Mouse (Mus musculus) common myeloid progenitor, adult 5-6 weeks (primary cell): ENCODE measurements around the gene Ccdc63. TPM values are rescaled to one million over a fixed set of nuclear protein-coding genes. Genes with fewer than 3 reads are reported as not detected.

Source experiments
- ATAC-seq: replicated peaks from 2 replicates; pipeline ENCODE4 v1.8.0; 2016; ENCODE audit warnings: low read depth, mild to moderate bottlenecking, moderate TSS enrichment, inconsistent platforms; ENCODE audit not compliant: poor library complexity, severe bottlenecking
- total RNA-seq: library from RNA; stranded (forward); fragments of 200-1000, 187-1606 nt; gene quantifications from 2 replicates; pipeline ENCODE4 v1.2.3, GENCODE M21; 2017

Ccdc63 gene
- total RNA-seq, 1 experiment from 2014 or later, result 0.14 TPM

GRCm38 (mm10) chr5:122130341-122130998, 10.2 kb downstream of the Ccdc63 start:
- ATAC-seq, result no peak

DNA sequence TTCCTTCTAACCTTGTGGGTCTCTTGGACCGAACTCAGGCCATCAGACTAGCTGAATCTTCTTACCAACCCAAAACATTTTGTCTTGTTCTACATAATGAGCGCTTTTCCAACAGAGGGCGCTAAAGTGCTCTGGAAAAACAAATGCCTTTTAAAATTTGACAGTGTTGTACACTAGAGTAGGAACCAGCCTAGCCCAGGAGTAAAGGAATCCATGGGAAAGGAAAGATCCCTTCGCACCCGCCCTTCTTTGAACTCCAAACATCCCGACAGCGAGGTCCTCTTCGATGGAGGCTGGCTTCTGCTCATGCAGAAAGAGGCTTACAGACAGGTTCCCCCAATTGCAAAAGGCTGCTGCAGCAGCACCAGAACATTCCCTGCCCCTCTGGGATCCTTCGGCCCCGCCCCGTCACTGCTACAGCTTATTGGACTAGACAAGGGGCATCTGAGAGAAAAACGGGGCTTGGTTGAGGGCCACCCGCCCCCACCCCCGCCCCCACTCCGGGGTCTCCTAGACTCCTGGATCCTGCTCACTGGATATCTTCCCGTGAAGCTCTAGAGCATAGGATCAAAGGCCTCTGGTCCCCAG, 11.5 kb downstream of the Ccdc63 start:
- ATAC-seq, result no peak

DNA sequence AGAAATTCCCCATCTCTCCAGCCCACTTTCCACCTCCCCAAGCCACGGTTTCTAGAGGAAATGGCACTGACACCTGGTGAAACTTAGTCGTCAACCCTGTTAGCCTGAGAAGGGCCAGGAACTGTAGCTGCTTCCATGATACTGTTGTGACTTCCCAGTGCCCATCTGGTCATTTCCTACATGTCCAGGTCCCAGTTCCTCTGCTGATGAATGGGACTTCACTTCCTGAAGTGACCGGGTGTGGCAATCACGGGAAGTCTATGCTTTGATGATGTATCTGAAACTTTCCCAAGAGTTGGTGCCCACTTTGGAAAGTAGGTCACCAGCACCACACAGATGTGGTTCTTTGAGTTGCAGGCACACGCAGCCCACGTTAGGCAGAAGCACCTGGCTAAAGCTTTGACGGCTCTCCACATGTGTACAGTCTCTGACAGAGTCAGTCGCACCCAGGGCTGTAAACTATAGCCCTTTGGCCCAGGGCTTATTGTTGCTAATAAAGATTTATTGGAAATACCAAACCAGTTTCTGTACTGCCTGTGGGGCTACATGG, 15.3 kb downstream of the Ccdc63 start:
- no peak for ATAC-seq

- no peak for ATAC-seq
Observed at GRCm38 (mm10) chr5:122116243-122116642, 24.4 kb downstream of the Ccdc63 start.

GRCm38 (mm10) chr5:122115266-122115763, 25.3 kb downstream of the Ccdc63 start:
- ATAC-seq, result no peak

DNA sequence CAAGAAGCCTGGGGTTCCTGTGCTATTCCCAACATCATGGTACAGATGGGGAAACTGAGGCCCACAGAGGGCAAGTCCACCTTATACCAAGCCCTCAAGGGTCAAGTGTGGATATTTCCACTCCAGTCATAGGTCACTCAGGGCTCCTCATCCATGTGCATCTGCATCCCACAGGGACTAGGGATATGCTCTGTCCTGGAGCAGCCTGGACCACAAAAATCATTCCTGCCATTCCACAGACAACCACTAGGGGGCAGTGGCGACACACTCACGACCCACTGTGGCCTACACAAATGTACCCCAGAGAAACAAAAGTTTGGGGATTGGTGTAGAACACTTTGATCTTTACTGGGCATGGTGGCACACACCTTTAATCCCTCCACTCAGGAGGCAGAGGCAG, 26.4 kb downstream of the Ccdc63 start:
- peak; percentile 67 for ATAC-seq

DNA sequence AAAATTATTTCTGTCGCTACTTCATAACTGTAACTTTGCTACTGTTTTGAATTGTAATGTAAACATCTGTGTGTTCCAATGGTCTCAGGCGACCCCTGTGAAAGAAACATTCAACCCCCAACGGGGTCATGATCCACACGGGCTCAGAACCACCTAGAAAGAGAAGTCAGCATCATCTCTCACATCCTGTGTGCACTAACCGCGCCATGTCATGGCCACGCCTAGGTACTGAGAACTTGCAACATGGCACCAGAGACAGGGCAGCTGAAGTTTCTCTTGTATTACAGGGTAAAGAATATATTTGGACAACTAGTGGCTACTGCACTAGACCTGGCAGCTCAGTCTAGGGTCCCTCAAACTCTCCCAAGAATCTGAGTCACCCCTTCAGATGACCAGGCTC, 27.2 kb downstream of the Ccdc63 start:
- ATAC-seq, result no peak

- no peak for ATAC-seq
Observed at GRCm38 (mm10) chr5:122111933-122112248, 28.7 kb downstream of the Ccdc63 start.

DNA sequence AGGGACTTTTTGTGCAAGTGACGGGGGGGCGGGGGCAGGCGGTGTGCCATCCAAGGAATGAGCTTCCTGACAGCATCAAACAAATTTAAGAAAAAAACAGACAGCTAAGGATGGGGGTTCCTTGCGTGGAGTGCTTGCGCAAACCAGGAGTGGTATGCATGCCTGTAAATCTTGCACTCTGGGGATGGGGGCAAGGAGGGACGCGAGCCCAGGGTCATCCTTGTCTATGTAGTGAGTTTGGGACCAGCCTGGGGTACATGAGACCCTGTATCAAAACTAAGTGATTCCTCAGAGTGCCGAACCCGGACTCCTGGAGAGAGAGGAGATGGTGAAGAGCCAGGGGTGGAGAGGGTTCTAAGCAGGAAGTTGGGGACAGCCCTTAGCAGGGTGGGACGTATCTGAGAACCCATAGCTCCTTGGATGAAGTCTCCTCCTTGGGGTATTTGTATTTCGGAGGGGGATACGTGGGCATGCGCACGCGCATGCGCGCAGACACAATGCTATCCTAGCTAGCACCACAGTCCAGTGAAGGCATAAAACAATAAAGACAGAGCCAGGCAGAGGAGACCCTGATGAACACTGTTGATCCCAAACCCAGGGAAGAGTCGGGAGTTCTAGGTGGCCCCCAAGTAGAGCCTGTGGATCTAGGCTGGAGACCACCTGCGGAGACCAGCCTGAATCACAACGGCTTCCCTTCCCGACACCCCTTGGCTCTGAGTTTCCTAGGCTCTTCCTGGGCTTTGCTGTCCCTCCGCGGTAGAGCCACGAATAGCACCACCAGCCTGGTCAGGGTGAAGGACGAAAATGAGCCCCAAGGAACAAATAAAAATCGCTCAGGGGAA, 29.3 kb downstream of the Ccdc63 start:
- no peak for ATAC-seq

- no peak for ATAC-seq
Observed at GRCm38 (mm10) chr5:122110625-122111024, 30.0 kb downstream of the Ccdc63 start.

- ATAC-seq, result peak; percentile 53
Observed at GRCm38 (mm10) chr5:122109325-122110060, 31.1 kb downstream of the Ccdc63 start.

GRCm38 (mm10) chr5:122108104-122108503, 32.5 kb downstream of the Ccdc63 start:
- no peak for ATAC-seq

- no peak for ATAC-seq
Observed at GRCm38 (mm10) chr5:122106212-122106611, 34.4 kb downstream of the Ccdc63 start.

- no peak for ATAC-seq
Observed at GRCm38 (mm10) chr5:122104981-122105380, 35.6 kb downstream of the Ccdc63 start.

DNA sequence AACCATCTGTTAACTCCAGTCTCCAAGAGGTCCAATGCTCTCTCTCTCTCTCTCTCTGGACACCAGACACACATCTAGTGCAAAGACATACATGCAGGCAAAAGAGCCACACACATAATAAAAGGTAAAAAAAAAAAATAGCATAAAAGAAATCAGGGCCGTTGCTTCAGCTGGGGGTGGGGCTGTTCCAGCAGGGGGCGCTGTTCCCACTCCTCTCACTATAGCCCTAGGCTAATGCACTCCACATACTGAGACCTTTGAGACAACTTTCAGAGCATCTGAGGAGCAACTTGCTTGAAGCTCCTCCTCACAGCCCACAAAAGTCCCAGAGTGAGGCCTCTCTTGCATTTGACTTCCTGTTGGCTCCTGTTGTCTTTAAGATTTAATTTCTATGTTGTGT, 36.4 kb downstream of the Ccdc63 start:
- ATAC-seq, result peak; percentile 37; the same call in 1 of the 2 replicates

DNA sequence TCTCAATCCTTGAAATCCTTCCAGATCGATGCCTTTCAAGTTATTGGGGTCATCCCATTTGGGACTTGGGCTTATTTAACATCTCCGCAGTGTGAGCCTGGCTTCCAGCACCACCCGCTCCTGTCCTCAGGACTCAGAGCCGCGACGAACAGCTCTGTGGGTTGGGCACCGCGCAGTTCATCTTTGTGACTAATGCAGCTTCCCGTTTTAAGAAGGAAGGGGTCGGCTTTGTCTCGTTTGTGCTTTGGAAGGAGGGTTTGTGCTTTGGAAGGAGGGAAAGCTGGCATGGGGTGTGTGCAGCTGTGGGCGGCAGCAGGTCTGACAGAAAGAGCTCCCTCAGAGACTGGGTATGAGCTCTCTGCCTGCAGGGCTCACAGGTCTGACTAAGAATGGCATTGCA, 37.5 kb downstream of the Ccdc63 start:
- peak; percentile 65 for ATAC-seq

DNA sequence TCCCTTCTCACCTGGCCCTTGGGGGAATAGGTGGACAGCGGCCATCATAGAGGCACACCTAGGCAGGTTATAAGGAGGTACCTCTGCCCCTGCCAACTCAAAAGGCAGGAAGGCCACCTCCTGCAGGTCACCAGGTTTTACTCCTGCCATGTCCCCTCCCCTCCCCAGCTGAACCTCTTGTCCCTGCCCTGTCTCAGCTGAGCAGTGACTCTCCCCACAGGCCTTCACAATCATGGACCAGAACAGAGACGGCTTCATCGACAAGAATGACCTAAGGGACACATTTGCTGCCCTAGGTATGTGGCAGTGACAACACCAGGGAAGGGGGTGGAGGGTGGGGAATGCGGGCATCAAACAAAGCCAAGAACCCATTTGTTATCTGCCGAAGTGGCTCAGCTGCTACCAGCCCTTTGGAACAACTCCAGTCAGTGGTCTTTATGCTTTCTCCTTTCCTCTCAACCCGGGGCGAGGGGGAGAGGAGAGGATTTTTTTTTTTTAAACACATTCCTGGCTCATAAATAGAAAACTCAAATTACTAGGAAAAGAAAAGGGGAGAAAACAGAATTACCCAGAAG, 38.1 kb downstream of the Ccdc63 start:
- no peak for ATAC-seq

- ATAC-seq, result no peak
Observed at GRCm38 (mm10) chr5:122094439-122094838, 46.2 kb downstream of the Ccdc63 start.

- ATAC-seq, result no peak
Observed at GRCm38 (mm10) chr5:122093734-122094133, 46.9 kb downstream of the Ccdc63 start.

DNA sequence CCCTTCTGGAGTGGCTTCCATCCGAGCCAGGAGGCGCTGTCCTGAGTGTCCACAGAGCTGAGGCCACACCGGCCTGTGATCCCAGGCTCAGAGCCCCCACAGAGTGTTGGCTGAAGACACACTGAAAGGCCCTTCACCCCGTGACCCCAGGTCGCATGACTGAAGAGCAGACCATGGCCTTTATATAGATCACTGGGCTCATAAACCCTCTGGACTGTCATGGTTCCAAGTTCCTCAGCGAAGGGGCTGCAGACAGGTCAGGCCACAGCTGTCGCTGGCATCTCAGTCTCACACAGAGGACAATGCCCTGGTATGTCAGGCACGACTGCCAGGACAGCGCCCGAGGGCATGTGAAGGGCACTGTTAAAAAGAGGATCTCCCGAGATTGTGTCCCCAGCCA, 47.8 kb downstream of the Ccdc63 start:
- no peak for ATAC-seq
